Mouse (Mus musculus) kidney, embryonic 15.5 days (tissue): ENCODE measurements around the gene Hace1. TPM values are rescaled to one million over a fixed set of nuclear protein-coding genes. Genes with fewer than 3 reads are reported as not detected.
A peak's percentile ranks its signal among the peaks of the same experiment; 100 is the strongest.

ENCODE experiments used
- ATAC-seq: fragments of 200-750 bp; cut with Nextera tagmentation; replicated peaks from 2 replicates; pipeline ENCODE4 v1.8.0; 2017; ENCODE audit warnings: moderate TSS enrichment; ENCODE audit not compliant: low FRiP score
- H3K27ac ChIP-seq: fragments of 300-500 bp; sonication (generic); 2 replicates; pipeline ENCODE4 v1.5.1; 2015; ENCODE audit warnings: mild to moderate bottlenecking, inconsistent platforms
- H3K27me3 ChIP-seq: fragments of 300-500 bp; sonication (generic); 2 replicates; pipeline ENCODE4 v1.6.1; 2015; ENCODE audit warnings: inconsistent platforms
- H3K36me3 ChIP-seq: fragments of 300-500 bp; sonication (generic); 2 replicates; pipeline ENCODE4 v1.6.1; 2015; ENCODE audit warnings: inconsistent platforms
- H3K4me1 ChIP-seq: fragments of 300-500 bp; sonication (generic); 2 replicates; pipeline ENCODE4 v1.6.1; 2015; ENCODE audit warnings: inconsistent platforms
- H3K4me2 ChIP-seq: fragments of 300-500 bp; sonication (generic); 2 replicates; pipeline ENCODE4 v1.6.1; 2015; ENCODE audit warnings: moderate library complexity, mild to moderate bottlenecking, inconsistent platforms
- H3K4me3 ChIP-seq: fragments of 300-500 bp; sonication (generic); replicated peaks from 2 replicates; pipeline ENCODE4 v1.5.1; 2015; ENCODE audit warnings: mild to moderate bottlenecking, inconsistent platforms
- H3K9ac ChIP-seq: fragments of 300-500 bp; sonication (generic); 2 replicates; pipeline ENCODE4 v1.6.1; 2015; ENCODE audit warnings: mild to moderate bottlenecking, inconsistent platforms
- H3K9me3 ChIP-seq: fragments of 300-500 bp; sonication (generic); replicated peaks from 2 replicates; pipeline ENCODE4 v1.6.1; 2016; ENCODE audit warnings: inconsistent platforms
- WGBS: fragments of 180-500 bp; shearing (Covaris S2); methylation state at CpG from one replicate; pipeline ENCODE4 v1.1.7; 2015; ENCODE audit warnings: mixed read lengths; 5-methylcytosine and 5-hydroxymethylcytosine counted together
- polyA plus RNA-seq: library from polyadenylated mRNA; unstranded; fragments of >200 nt; fragmentation: Nextera tagmentation; extraction: Ambion mirVana; gene quantifications from 2 replicates; pipeline ENCODE4 v1.2.1, GENCODE M21; 2015

Gene Hace1
- polyA plus RNA-seq, 1 experiment from 2014 or later: 17.0 TPM

GRCm38 (mm10) chr10:45631995-45632394 lies 54.4 kb downstream of the Hace1 start:
- Histone ChIP-seq H3K9ac (no peak overlapping the region), H3K27ac (no peak overlapping the region), H3K9me3 (no peaks in the 10 kb centered on the region), H3K27me3 (no peaks in the 10 kb centered on the region), H3K4me2 (no peak overlapping the region), H3K4me3 (no peak overlapping the region), H3K36me3 (no peaks in the 10 kb centered on the region; the same call in 1 of the 2 replicates), H3K4me1 (no peaks in the 10 kb centered on the region)
- ATAC-seq: no peak
- WGBS: 92% methylated on average over 3 of the region's 3 CpGs

- Histone ChIP-seq H3K9me3 (no peaks in the 10 kb centered on the region), H3K27me3 (no peaks in the 10 kb centered on the region), H3K4me1 (no peaks in the 10 kb centered on the region), H3K4me3 (no peak overlapping the region), H3K36me3 (no peaks in the 10 kb centered on the region; the same call in 1 of the 2 replicates), H3K4me2 (no peak overlapping the region), H3K9ac (no peak overlapping the region), H3K27ac (no peak overlapping the region)
- WGBS: 93% methylated on average over 10 of the region's 10 CpGs
- ATAC-seq: no peak
These were observed 55.0 kb downstream of the Hace1 start for GRCm38 (mm10) chr10:45632641-45633040.

GRCm38 (mm10) chr10:45635201-45635600 lies 57.6 kb downstream of the Hace1 start:
- ATAC-seq: no peak
- WGBS: 82% methylated on average over 3 of the region's 3 CpGs
- H3K27me3 ChIP-seq: no peaks in the 10 kb centered on the region

GRCm38 (mm10) chr10:45639762-45640161 lies 62.1 kb downstream of the Hace1 start:
- Histone ChIP-seq H3K4me2 (no peak overlapping the region), H3K4me3 (no peak overlapping the region)

More at GRCm38 (mm10) chr10:45635201-45635600, 57.6 kb downstream of the Hace1 start:
- no peaks in the 10 kb centered on the region for H3K9me3 ChIP-seq
- H3K4me3 ChIP-seq: no peak overlapping the region
- no peaks in the 10 kb centered on the region for H3K4me1 ChIP-seq
- peaks cover 3% of the 10 kb centered on the region; the same call in 1 of the 2 replicates for H3K36me3 ChIP-seq
- H3K4me2 ChIP-seq: no peak overlapping the region
- no peak overlapping the region for H3K9ac ChIP-seq
- H3K27ac ChIP-seq: no peak overlapping the region

GRCm38 (mm10) chr10:45654026-45654425 lies 76.4 kb downstream of the Hace1 start:
- no peak overlapping the region for H3K9ac ChIP-seq
- no peaks in the 10 kb centered on the region for H3K27me3 ChIP-seq
- 92% methylated on average over 2 of the region's 2 CpGs for WGBS
- no peaks in the 10 kb centered on the region for H3K4me1 ChIP-seq
- ATAC-seq: no peak
- peaks cover 16% of the 10 kb centered on the region; the same call in 1 of the 2 replicates for H3K36me3 ChIP-seq
- H3K4me3 ChIP-seq: no peak overlapping the region
- H3K9me3 ChIP-seq: no peaks in the 10 kb centered on the region
- H3K4me2 ChIP-seq: no peak overlapping the region
- H3K27ac ChIP-seq: no peak overlapping the region

More at GRCm38 (mm10) chr10:45639762-45640161, 62.1 kb downstream of the Hace1 start:
- Histone ChIP-seq H3K27ac (no peak overlapping the region), H3K27me3 (no peaks in the 10 kb centered on the region), H3K36me3 (peaks cover 17% of the 10 kb centered on the region), H3K4me1 (no peaks in the 10 kb centered on the region), H3K9ac (no peak overlapping the region), H3K9me3 (no peaks in the 10 kb centered on the region)
- ATAC-seq: no peak

- Histone ChIP-seq H3K36me3 (peaks cover 3% of the 10 kb centered on the region; the same call in 1 of the 2 replicates), H3K9ac (no peak overlapping the region)
- 81% methylated on average over 9 of the region's 9 CpGs for WGBS
These were observed 84.4 kb downstream of the Hace1 start for GRCm38 (mm10) chr10:45662015-45662414.

GRCm38 (mm10) chr10:45668266-45668665 lies 90.6 kb downstream of the Hace1 start:
- H3K4me1 ChIP-seq: no peaks in the 10 kb centered on the region
- WGBS: 96% methylated on average over 2 of the region's 2 CpGs
- no peaks in the 10 kb centered on the region; the same call in 1 of the 2 replicates for H3K9me3 ChIP-seq
- H3K9ac ChIP-seq: no peak overlapping the region
- no peaks in the 10 kb centered on the region for H3K27me3 ChIP-seq
- no peak overlapping the region for H3K4me3 ChIP-seq
- no peak for ATAC-seq
- H3K36me3 ChIP-seq: peaks cover 9% of the 10 kb centered on the region; the same call in 1 of the 2 replicates
- H3K4me2 ChIP-seq: no peak overlapping the region
- no peak overlapping the region for H3K27ac ChIP-seq

More at GRCm38 (mm10) chr10:45662015-45662414, 84.4 kb downstream of the Hace1 start:
- no peak for ATAC-seq
- Histone ChIP-seq H3K27ac (no peak overlapping the region), H3K9me3 (no peaks in the 10 kb centered on the region; the same call in 1 of the 2 replicates), H3K4me1 (no peaks in the 10 kb centered on the region), H3K27me3 (no peaks in the 10 kb centered on the region), H3K4me3 (no peak overlapping the region), H3K4me2 (no peak overlapping the region)

GRCm38 (mm10) chr10:45676796-45677195 lies 99.2 kb downstream of the Hace1 start:
- Histone ChIP-seq H3K27ac (no peak overlapping the region), H3K36me3 (peaks cover 20% of the 10 kb centered on the region; the same call in 1 of the 2 replicates), H3K9me3 (no peaks in the 10 kb centered on the region), H3K27me3 (no peaks in the 10 kb centered on the region), H3K9ac (no peak overlapping the region), H3K4me3 (no peak overlapping the region), H3K4me2 (no peak overlapping the region), H3K4me1 (no peaks in the 10 kb centered on the region)
- no peak for ATAC-seq

GRCm38 (mm10) chr10:45686191-45686590 lies 108.6 kb downstream of the Hace1 start:
- 85% methylated on average over 1 of the region's 1 CpGs for WGBS
- H3K9me3 ChIP-seq: no peaks in the 10 kb centered on the region
- no peak overlapping the region for H3K27ac ChIP-seq
- H3K4me2 ChIP-seq: no peak overlapping the region
- no peak overlapping the region for H3K9ac ChIP-seq
- no peaks in the 10 kb centered on the region for H3K4me1 ChIP-seq
- no peaks in the 10 kb centered on the region for H3K27me3 ChIP-seq
- H3K36me3 ChIP-seq: peaks cover 3% of the 10 kb centered on the region; the same call in 1 of the 2 replicates
- no peak for ATAC-seq
- H3K4me3 ChIP-seq: no peak overlapping the region

- Histone ChIP-seq H3K4me2 (no peak overlapping the region), H3K36me3 (no peaks in the 10 kb centered on the region), H3K27me3 (no peaks in the 10 kb centered on the region), H3K4me3 (no peak overlapping the region), H3K9me3 (no peaks in the 10 kb centered on the region), H3K9ac (no peak overlapping the region), H3K27ac (no peak overlapping the region), H3K4me1 (no peaks in the 10 kb centered on the region)
- ATAC-seq: no peak
These were observed 117.3 kb downstream of the Hace1 start for GRCm38 (mm10) chr10:45694931-45695330.

- Histone ChIP-seq H3K9me3 (no peaks in the 10 kb centered on the region), H3K4me3 (no peak overlapping the region), H3K27ac (no peak overlapping the region), H3K4me2 (no peak overlapping the region), H3K27me3 (no peaks in the 10 kb centered on the region), H3K4me1 (no peaks in the 10 kb centered on the region), H3K9ac (no peak overlapping the region), H3K36me3 (no peaks in the 10 kb centered on the region)
- ATAC-seq: no peak
- WGBS: 92% methylated on average over 1 of the region's 1 CpGs
These were observed 117.9 kb downstream of the Hace1 start for GRCm38 (mm10) chr10:45695522-45695921.

GRCm38 (mm10) chr10:45698930-45699329 lies 121.3 kb downstream of the Hace1 start:
- Histone ChIP-seq H3K27me3 (no peaks in the 10 kb centered on the region), H3K4me2 (no peak overlapping the region), H3K9ac (no peak overlapping the region), H3K4me3 (no peak overlapping the region), H3K27ac (no peak overlapping the region), H3K9me3 (no peaks in the 10 kb centered on the region), H3K4me1 (no peaks in the 10 kb centered on the region), H3K36me3 (peaks cover 4% of the 10 kb centered on the region)
- 85% methylated on average over 3 of the region's 3 CpGs for WGBS
- 0 out of 2 replicates have a peak, but pooled peaks have one; percentile 43 for ATAC-seq

- H3K27ac ChIP-seq: no peak overlapping the region
- H3K27me3 ChIP-seq: no peaks in the 10 kb centered on the region
- ATAC-seq: no peak
- H3K4me1 ChIP-seq: 0 out of 2 replicates have a peak, but pooled peaks cover 2% of the 10 kb centered on the region
- no peak overlapping the region for H3K4me3 ChIP-seq
- no peak overlapping the region for H3K9ac ChIP-seq
- H3K9me3 ChIP-seq: no peaks in the 10 kb centered on the region
- no peak overlapping the region for H3K4me2 ChIP-seq
- no peaks in the 10 kb centered on the region for H3K36me3 ChIP-seq
- WGBS: 70% methylated on average over 2 of the region's 2 CpGs
These were observed 129.2 kb downstream of the Hace1 start for GRCm38 (mm10) chr10:45706849-45707248.
